Mouse (Mus musculus) gastrocnemius, postnatal 14 days (tissue): ENCODE results near the gene Rmnd5b. TPM values are rescaled to one million over a fixed set of nuclear protein-coding genes. Genes with fewer than 3 reads are reported as not detected.

Experiments used
- DNase-seq: peaks from one replicate; pipeline ENCODE4 v3.0.0; 2021; ENCODE audit warnings: mixed read lengths
- intact Hi-C: fragments of 180-260 bp; cut with DNase I; formaldehyde crosslinking; loops from one replicate; pipeline ENCODE4 v1.15.1; 2025; ENCODE audit warnings: low total_unique reads
- total RNA-seq, 2 experiments: library from RNA; stranded (reverse); gene quantifications; 2 replicates each; pipeline ENCODE4 v1.2.3; 2021

The Rmnd5b gene
- total RNA-seq, 2 experiments from 2014 or later: 11.8 to 13.3 TPM

DNA sequence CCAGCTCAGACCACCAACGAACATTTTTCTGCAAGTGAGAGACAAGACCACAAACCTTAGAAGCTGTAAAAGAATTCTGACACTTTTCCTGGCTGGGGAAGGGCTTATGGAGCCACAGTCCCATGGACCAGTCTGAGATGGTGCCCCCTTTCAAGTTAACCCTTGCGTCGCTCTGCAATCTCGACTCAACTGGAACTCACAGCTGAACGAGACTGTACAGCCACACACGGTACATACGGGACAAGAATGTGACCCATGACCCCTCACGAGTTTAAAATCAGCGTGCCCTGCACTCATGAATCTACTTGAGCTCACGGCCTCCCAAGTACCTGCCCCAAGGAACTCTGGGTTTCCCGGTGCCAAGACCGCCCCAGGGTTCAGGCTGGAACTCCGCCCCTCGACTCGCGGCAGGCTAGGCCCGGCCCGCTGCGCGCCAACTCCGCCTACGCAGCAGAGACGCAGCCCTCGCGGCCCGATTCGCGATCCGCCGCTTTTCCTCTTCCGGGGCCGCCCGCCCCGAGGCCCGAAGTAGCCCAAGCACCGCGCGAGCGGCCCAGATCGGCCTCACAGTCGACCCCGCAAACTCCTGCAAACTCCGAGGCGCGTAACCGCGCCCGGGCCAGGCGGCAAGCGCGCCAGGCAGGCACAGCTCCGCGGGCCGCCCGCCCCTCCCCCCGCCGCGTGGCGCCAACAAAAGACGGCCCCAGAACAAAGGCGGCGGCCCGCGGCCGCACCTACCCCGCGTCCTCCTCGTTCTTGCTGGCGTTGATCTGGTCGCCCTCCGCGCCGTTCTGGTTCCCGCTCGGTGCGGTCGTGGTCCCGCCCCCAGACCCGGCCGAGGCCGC is 29.9 kb downstream of the Rmnd5b start:
- intact Hi-C loops: no loop called here
- DNase-seq: peak; percentile 92

DNA sequence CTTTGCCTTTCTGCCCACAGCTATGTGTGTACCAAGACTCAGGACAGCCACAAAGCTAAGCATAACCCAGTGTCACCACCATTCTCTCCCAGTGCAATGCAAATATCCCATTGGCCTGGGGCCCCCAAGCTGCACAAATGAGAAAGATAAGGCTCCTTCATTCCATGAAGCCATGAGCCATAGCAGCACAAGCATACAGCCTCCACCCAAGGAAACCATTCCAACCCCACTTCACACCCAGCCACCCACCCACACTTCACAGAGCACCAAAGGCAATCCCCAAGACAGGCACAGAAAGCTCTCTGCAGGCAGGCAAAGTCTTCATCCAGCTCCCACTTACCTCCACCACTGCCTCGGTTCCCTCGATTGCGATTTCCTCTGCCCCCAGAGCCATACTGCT is 33.4 kb downstream of the Rmnd5b start:
- intact Hi-C loops: no loop called here
- DNase-seq: no peak

DNA sequence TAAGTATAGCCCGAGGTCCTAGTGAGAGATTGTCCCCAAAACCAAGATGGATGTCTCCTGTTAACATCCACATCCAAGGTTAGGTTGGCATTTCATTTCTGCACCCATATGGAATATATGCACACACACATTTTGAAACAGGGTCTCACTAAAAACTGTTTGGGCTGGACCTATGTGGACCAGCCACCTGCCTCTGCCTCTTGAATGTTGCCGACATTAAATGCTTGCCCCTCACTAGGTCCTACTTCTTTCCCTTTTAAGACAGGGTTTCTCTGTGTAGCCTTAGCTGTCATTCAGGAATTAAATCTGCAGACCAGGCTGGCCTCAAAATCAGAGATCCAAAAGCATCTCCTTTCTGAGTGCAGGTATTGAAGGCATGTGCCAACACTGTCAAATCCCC is 38.1 kb downstream of the Rmnd5b start:
- no peak for DNase-seq
- intact Hi-C loops: no loop called here

GRCm38 (mm10) chr11:51595459-51596083 is 40.1 kb downstream of the Rmnd5b start:
- intact Hi-C loops: no loop called here
- no peak for DNase-seq

GRCm38 (mm10) chr11:51594715-51595350 is 40.9 kb downstream of the Rmnd5b start:
- intact Hi-C loops: no loop called here

GRCm38 (mm10) chr11:51593849-51594248 is 41.8 kb downstream of the Rmnd5b start:
- DNase-seq: no peak
- intact Hi-C loops: no loop called here

More at GRCm38 (mm10) chr11:51594715-51595350, 40.9 kb downstream of the Rmnd5b start:
- DNase-seq: no peak

- intact Hi-C loops: no loop called here
- DNase-seq: no peak
Measured at GRCm38 (mm10) chr11:51593368-51593767, 42.3 kb downstream of the Rmnd5b start.

- DNase-seq: no peak
- intact Hi-C loops: no loop called here
Measured at GRCm38 (mm10) chr11:51591915-51592314, 43.8 kb downstream of the Rmnd5b start.

DNA sequence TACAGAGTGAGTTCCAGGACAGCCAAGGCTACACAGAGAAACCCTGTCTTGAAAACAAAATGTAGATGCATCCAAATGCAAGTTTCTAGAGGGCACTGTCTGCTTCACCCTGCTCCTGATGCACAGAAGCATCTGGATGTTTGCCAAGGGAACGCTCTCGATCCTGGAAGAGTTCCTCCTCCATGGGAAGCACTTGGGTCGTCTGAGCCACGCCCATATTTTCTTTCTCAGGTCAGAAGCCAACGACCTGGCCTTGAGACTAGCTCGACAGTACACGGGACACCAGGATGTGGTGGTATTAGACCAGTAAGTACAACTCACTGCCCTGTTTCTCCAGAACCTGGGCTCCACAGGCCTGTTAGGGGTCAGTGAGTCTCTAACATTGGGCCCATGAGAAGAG is 44.5 kb downstream of the Rmnd5b start:
- no peak for DNase-seq
- intact Hi-C loops: no loop called here

- intact Hi-C loops: no loop called here
- DNase-seq: no peak
Measured at GRCm38 (mm10) chr11:51590002-51590401, 45.7 kb downstream of the Rmnd5b start.

GRCm38 (mm10) chr11:51588833-51589232 is 46.9 kb downstream of the Rmnd5b start:
- intact Hi-C loops: no loop called here
- no peak for DNase-seq

DNA sequence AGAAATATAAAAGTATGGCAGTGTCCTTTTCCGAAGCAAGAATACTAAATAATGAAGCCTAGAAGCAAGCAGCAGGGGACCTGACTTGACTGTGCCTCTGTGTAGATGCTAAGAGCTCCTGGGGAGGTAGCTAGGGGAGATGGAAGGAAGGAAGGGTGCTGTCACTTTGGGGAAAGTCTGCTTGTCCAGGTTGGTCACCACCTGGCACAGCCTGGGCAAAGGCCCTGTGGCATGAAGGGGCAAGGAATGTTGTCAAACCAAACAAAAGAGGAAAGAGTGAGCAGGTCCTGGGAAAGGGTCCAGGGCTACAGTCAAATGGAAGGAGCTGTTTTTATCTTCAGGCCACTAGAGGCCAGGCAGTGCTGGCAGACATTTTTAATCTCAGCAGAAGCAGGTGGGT is 48.6 kb downstream of the Rmnd5b start:
- no peak for DNase-seq
- intact Hi-C loops: no loop called here

GRCm38 (mm10) chr11:51586411-51586810 is 49.3 kb downstream of the Rmnd5b start:
- DNase-seq: no peak
- intact Hi-C loops: no loop called here

DNA sequence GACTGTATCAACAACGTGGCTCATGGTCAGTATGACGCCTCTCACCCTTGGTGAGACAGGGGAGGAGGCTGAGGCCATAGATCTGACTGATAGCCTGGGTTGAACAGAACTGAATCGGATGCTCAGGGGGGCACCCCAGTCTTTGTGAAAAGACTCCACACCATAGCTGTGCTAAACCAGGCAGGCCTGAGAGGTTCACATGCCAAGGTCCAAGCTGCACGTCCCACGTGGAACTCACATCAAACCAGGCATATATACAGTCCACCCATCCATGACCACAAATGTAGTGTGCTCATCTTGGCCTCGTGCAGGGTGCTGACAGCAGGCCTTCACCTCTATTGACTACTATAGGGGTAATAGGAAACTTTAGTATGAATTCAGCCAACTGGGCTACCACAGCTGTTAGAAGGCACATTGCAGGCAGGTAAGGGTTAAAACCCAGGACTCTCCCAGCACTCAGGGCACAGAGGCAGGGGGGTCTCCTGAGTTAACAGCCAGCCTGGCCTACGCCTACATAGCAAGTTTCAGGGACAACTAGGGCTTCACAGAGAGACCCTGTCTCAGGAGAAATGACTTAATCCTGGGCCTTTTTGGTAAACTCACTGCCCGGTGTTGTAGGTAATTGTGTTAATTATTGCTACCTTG is 50.0 kb downstream of the Rmnd5b start:
- no peak for DNase-seq
- intact Hi-C loops: no loop called here

- intact Hi-C loops: no loop called here
- DNase-seq: peak; percentile 96
Measured at GRCm38 (mm10) chr11:51584431-51585248, 51.1 kb downstream of the Rmnd5b start, which contains the start of gene Phykpl. Gene Phykpl (plus strand): TSS chr11:51584757.

- no peak for DNase-seq
- intact Hi-C loops: no loop called here
Measured at GRCm38 (mm10) chr11:51584057-51584430, 51.7 kb downstream of the Rmnd5b start.

- DNase-seq: peak; percentile 76
- intact Hi-C loops: no loop called here
Measured at GRCm38 (mm10) chr11:51582713-51583112, 53.0 kb downstream of the Rmnd5b start.

GRCm38 (mm10) chr11:51579024-51579423 is 56.7 kb downstream of the Rmnd5b start:
- DNase-seq: no peak
- intact Hi-C loops: no loop called here

- DNase-seq: no peak
- intact Hi-C loops: no loop called here
Measured at GRCm38 (mm10) chr11:51577587-51577986, 58.1 kb downstream of the Rmnd5b start.
